Mouse (Mus musculus) myocyte (in vitro differentiated cells): Measurements from ENCODE around the gene Spem1. TPM values are rescaled to one million over a fixed set of nuclear protein-coding genes. Genes with fewer than 3 reads are reported as not detected.

Experiments used
- H3K27me3 ChIP-seq: one replicate; pipeline ENCODE4 v1.6.1; 2011; ENCODE audit not compliant: control insufficient read depth, insufficient read depth, insufficient read length
- H3K36me3 ChIP-seq: one replicate; pipeline ENCODE4 v1.6.1; 2011; ENCODE audit not compliant: control insufficient read depth, insufficient read depth
- H3K4me2 ChIP-seq: one replicate; pipeline ENCODE4 v1.6.1; 2011; ENCODE audit warnings: low read depth, control low read depth
- H3K4me3 ChIP-seq: one replicate; pipeline ENCODE4 v1.5.1; 2011; ENCODE audit warnings: mild to moderate bottlenecking, control low read depth, moderate library complexity
- H3K79me2 ChIP-seq: one replicate; pipeline ENCODE4 v1.6.1; 2011; ENCODE audit not compliant: control insufficient read depth, insufficient read depth
- H3ac ChIP-seq: one replicate; pipeline ENCODE4 v1.6.1; 2011; ENCODE audit not compliant: control insufficient read depth, insufficient read length
- CEBPB ChIP-seq: IDR thresholded peaks from 2 replicates; pipeline ENCODE4 v1.6.1; 2011; ENCODE audit warnings: mild to moderate bottlenecking, moderate library complexity; ENCODE audit not compliant: poor library complexity, insufficient read depth, severe bottlenecking
- E2F4 ChIP-seq: IDR thresholded peaks from one replicate; pipeline ENCODE4 v1.6.1; 2011; ENCODE audit warnings: mild to moderate bottlenecking, control low read depth, moderate library complexity; ENCODE audit not compliant: insufficient read depth
- MAX ChIP-seq: IDR thresholded peaks from one replicate; pipeline ENCODE4 v1.6.1; 2011; ENCODE audit warnings: low read depth, mild to moderate bottlenecking, control low read depth
- MYOD1 ChIP-seq, 3 experiments: IDR thresholded peaks; one replicate each; pipeline ENCODE4 v1.6.1; 2011; ENCODE audit warnings: control low read depth in 2 of 3, low read depth in 2 of 3, mild to moderate bottlenecking in 2 of 3, moderate library complexity in 1 of 3; ENCODE audit not compliant: insufficient read length in 2 of 3, control insufficient read depth in 1 of 3
- MYOG ChIP-seq, 3 experiments: IDR thresholded peaks; one replicate each; pipeline ENCODE4 v1.6.1; 2011; ENCODE audit warnings: control low read depth in 2 of 3, low read depth in 2 of 3, mild to moderate bottlenecking in 2 of 3; ENCODE audit not compliant: insufficient read length in 2 of 3, control insufficient read depth in 1 of 3, insufficient read depth in 1 of 3
- POLR2A ChIP-seq: IDR thresholded peaks from one replicate; pipeline ENCODE4 v1.6.1; 2011; ENCODE audit warnings: low read depth, mild to moderate bottlenecking, control low read depth, moderate library complexity; ENCODE audit not compliant: insufficient read length
- POLR2AphosphoS2 ChIP-seq: IDR thresholded peaks from one replicate; pipeline ENCODE4 v1.6.1; 2011; ENCODE audit warnings: low read depth, control low read depth; ENCODE audit not compliant: insufficient read length
- REST ChIP-seq: IDR thresholded peaks from one replicate; pipeline ENCODE4 v1.6.1; 2011; ENCODE audit warnings: mild to moderate bottlenecking, control low read depth, moderate library complexity; ENCODE audit not compliant: insufficient read depth, insufficient read length
- TCF12 ChIP-seq: IDR thresholded peaks from one replicate; pipeline ENCODE4 v1.6.1; 2011; ENCODE audit warnings: mild to moderate bottlenecking, control low read depth; ENCODE audit not compliant: poor library complexity, insufficient read depth, severe bottlenecking
- TCF3 ChIP-seq: IDR thresholded peaks from one replicate; pipeline ENCODE4 v1.6.1; 2011; ENCODE audit warnings: low read depth, control low read depth; ENCODE audit not compliant: insufficient read length
- USF1 ChIP-seq: IDR thresholded peaks from one replicate; pipeline ENCODE4 v1.6.1; 2011; ENCODE audit warnings: low read depth, mild to moderate bottlenecking, control low read depth, moderate library complexity
- polyA plus RNA-seq: library from polyadenylated mRNA; unstranded; fragments of >200 nt; fragmentation: generic; extraction: Trizol; gene quantifications from one replicate; pipeline ENCODE4 v1.2.1, GENCODE M21; 2012; ENCODE audit warnings: missing spikeins

The Spem1 gene
- polyA plus RNA-seq, 1 experiment: 0.05 TPM

- peaks cover 28% of the 10 kb centered on the region for H3K36me3 ChIP-seq
- H3K79me2 ChIP-seq: no peaks in the 10 kb centered on the region
- no peak overlapping the region for H3ac ChIP-seq
- TF ChIP-seq TCF3 (no peak), POLR2AphosphoS2 (no peak), POLR2A (no peak), E2F4 (no peak), TCF12 (no peak), CEBPB (no peak), MYOG (IDR thresholded peaks at IDR 0.05; ENCODE audit: control insufficient read depth in 1 of 3, insufficient read depth in 1 of 3, insufficient read length in 2 of 3, low read depth in 2 of 3) (no peak)
- H3K4me3 ChIP-seq: no peak overlapping the region
- H3K4me2 ChIP-seq: no peak overlapping the region
- H3K27me3 ChIP-seq: no peaks in the 10 kb centered on the region
Measured at GRCm38 (mm10) chr11:69793429-69793828, 28.6 kb downstream of the Spem1 start.

GRCm38 (mm10) chr11:69791420-69791819 is 30.6 kb downstream of the Spem1 start:
- no peaks in the 10 kb centered on the region for H3K27me3 ChIP-seq
- no peak overlapping the region for H3K4me2 ChIP-seq
- peaks cover 37% of the 10 kb centered on the region for H3K36me3 ChIP-seq
- no peak overlapping the region for H3K4me3 ChIP-seq
- TF ChIP-seq TCF3 (no peak), TCF12 (no peak), MYOD1 (IDR thresholded peaks at IDR 0.05; ENCODE audit: control insufficient read depth in 1 of 3, insufficient read length in 2 of 3, low read depth in 2 of 3) (no peak), REST (no peak), MYOG (IDR thresholded peaks at IDR 0.05; ENCODE audit: control insufficient read depth in 1 of 3, insufficient read depth in 1 of 3, insufficient read length in 2 of 3, low read depth in 2 of 3) (no peak)
- no peak overlapping the region for H3ac ChIP-seq
- H3K79me2 ChIP-seq: no peaks in the 10 kb centered on the region

- Histone ChIP-seq H3K4me2 (no peak overlapping the region), H3ac (no peak overlapping the region), H3K4me3 (no peak overlapping the region), H3K36me3 (peaks cover 46% of the 10 kb centered on the region), H3K79me2 (no peaks in the 10 kb centered on the region), H3K27me3 (no peaks in the 10 kb centered on the region)
- TF ChIP-seq REST: no peak
- no peak for TF ChIP-seq TCF3
- no peak for TF ChIP-seq CEBPB
- TF ChIP-seq MYOD1 (IDR thresholded peaks at IDR 0.05; ENCODE audit: control insufficient read depth in 1 of 3, insufficient read length in 2 of 3, low read depth in 2 of 3): no peak
Measured at GRCm38 (mm10) chr11:69789431-69789830, 32.5 kb downstream of the Spem1 start.

GRCm38 (mm10) chr11:69787306-69787705 is 34.7 kb downstream of the Spem1 start:
- H3K4me3 ChIP-seq: no peak overlapping the region
- TF ChIP-seq POLR2AphosphoS2: no peak
- no peak for TF ChIP-seq POLR2A
- TF ChIP-seq USF1: no peak

GRCm38 (mm10) chr11:69784793-69785272 is 37.1 kb downstream of the Spem1 start:
- Histone ChIP-seq H3ac (no peak overlapping the region), H3K79me2 (no peaks in the 10 kb centered on the region), H3K4me2 (no peak overlapping the region), H3K27me3 (no peaks in the 10 kb centered on the region), H3K36me3 (peaks cover 43% of the 10 kb centered on the region), H3K4me3 (no peak overlapping the region)
- TF ChIP-seq E2F4: no peak
- peak; percentile 54 for TF ChIP-seq POLR2AphosphoS2

More at GRCm38 (mm10) chr11:69787306-69787705, 34.7 kb downstream of the Spem1 start:
- H3ac ChIP-seq: no peak overlapping the region
- no peaks in the 10 kb centered on the region for H3K79me2 ChIP-seq
- peaks cover 61% of the 10 kb centered on the region for H3K36me3 ChIP-seq
- H3K27me3 ChIP-seq: no peaks in the 10 kb centered on the region
- no peak overlapping the region for H3K4me2 ChIP-seq

- H3K4me2 ChIP-seq: no peak overlapping the region
- H3K4me3 ChIP-seq: no peak overlapping the region
- H3K36me3 ChIP-seq: peaks cover 36% of the 10 kb centered on the region
- H3K79me2 ChIP-seq: no peaks in the 10 kb centered on the region
- no peak for TF ChIP-seq CEBPB
- TF ChIP-seq TCF3: no peak
- TF ChIP-seq POLR2AphosphoS2: peak; percentile 57
- TF ChIP-seq MAX: no peak
- no peak overlapping the region for H3ac ChIP-seq
- H3K27me3 ChIP-seq: no peaks in the 10 kb centered on the region
Measured at GRCm38 (mm10) chr11:69781828-69782227, 40.2 kb downstream of the Spem1 start.
